Mouse (Mus musculus) intestine, postnatal 0 days (tissue): ENCODE data around the gene Ttll13. TPM values are rescaled to one million over a fixed set of nuclear protein-coding genes. Genes with fewer than 3 reads are reported as not detected.
A peak's percentile ranks its signal among the peaks of the same experiment; 100 is the strongest.

Experiments used
- ATAC-seq: fragments of 200-750 bp; cut with Nextera tagmentation; 2 replicates; pipeline ENCODE4 v1.8.0; 2017; ENCODE audit warnings: mild to moderate bottlenecking, moderate TSS enrichment, moderate library complexity
- H3K27ac ChIP-seq: fragments of 300-500 bp; sonication (generic); 2 replicates; pipeline ENCODE4 v1.5.1; 2014; ENCODE audit warnings: mild to moderate bottlenecking, low read depth, low read length, moderate library complexity
- H3K27me3 ChIP-seq: fragments of 300-500 bp; sonication (generic); replicated peaks from 2 replicates; pipeline ENCODE4 v1.6.1; 2014; ENCODE audit warnings: low read length, mixed read lengths; ENCODE audit not compliant: control insufficient read depth, insufficient read depth
- H3K36me3 ChIP-seq: fragments of 300-500 bp; sonication (generic); 2 replicates; pipeline ENCODE4 v1.6.1; 2014; ENCODE audit warnings: mild to moderate bottlenecking, moderate library complexity; ENCODE audit not compliant: control insufficient read depth, insufficient read depth
- H3K4me1 ChIP-seq: fragments of 300-500 bp; sonication (generic); replicated peaks from 2 replicates; pipeline ENCODE4 v1.6.1; 2014; ENCODE audit warnings: antibody characterized with exemption, low read length, mixed read lengths; ENCODE audit not compliant: control insufficient read depth, insufficient read depth
- H3K4me2 ChIP-seq: fragments of 300-500 bp; sonication (generic); replicated peaks from 2 replicates; pipeline ENCODE4 v1.6.1; 2014; ENCODE audit warnings: low read depth, mild to moderate bottlenecking, moderate library complexity
- H3K4me3 ChIP-seq: fragments of 300-500 bp; sonication (generic); 2 replicates; pipeline ENCODE4 v1.5.1; 2014; ENCODE audit warnings: low read depth, low read length
- H3K9ac ChIP-seq: fragments of 300-500 bp; sonication (generic); 2 replicates; pipeline ENCODE4 v1.6.1; 2014; ENCODE audit warnings: mild to moderate bottlenecking, low read depth, low read length
- H3K9me3 ChIP-seq: fragments of 300-500 bp; sonication (generic); 2 replicates; pipeline ENCODE4 v1.6.1; 2016; ENCODE audit warnings: mixed run types; ENCODE audit not compliant: control insufficient read depth
- CTCF ChIP-seq: sonication (generic); IDR thresholded peaks from 2 replicates; pipeline ENCODE4 v1.5.1; 2016; ENCODE audit warnings: low read depth, mild to moderate bottlenecking, control low read depth, antibody characterized with exemption, moderate library complexity
- WGBS: fragments of 180-500 bp; shearing (Covaris S2); extraction: QIAGEN DNeasy Blood & Tissue Kit; methylation state at CpG from one replicate; pipeline ENCODE4 v1.1.7; 2014; 5-methylcytosine and 5-hydroxymethylcytosine counted together
- polyA plus RNA-seq: library from polyadenylated mRNA; unstranded; fragments of >200 nt; fragmentation: Nextera tagmentation; extraction: Ambion mirVana; gene quantifications from 2 replicates; pipeline ENCODE4 v1.2.1, GENCODE M21; 2015

The Ttll13 gene
- polyA plus RNA-seq, 1 experiment from 2014 or later, result 0.77 TPM

DNA sequence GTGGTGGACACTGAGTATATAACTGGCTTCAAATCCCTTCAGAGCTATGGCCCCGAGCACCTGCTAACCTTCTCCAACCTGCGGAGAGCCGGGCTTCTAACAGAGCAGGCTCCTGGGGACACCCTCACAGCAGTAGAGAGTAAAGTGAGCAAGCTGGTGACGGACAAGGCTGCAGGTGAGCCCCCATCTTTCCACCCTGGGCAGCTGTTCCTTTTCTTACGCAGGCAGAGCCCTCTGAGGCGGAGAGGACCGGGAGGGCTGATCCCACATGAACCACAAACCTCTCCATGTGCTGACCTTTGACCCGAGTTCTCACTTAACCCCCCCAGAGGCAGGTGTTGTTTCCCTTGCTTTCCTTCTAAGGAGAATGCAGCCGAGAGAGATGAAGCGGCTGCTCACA, 41.6 kb downstream of the Ttll13 start:
- Histone ChIP-seq H3K27me3 (no peaks in the 10 kb centered on the region), H3K4me1 (no peaks in the 10 kb centered on the region), H3K36me3 (peaks cover 51% of the 10 kb centered on the region), H3K9ac (no peak overlapping the region), H3K27ac (no peak overlapping the region), H3K4me3 (no peak overlapping the region), H3K9me3 (no peaks in the 10 kb centered on the region), H3K4me2 (no peak overlapping the region)
- TF ChIP-seq CTCF, result no peak
- WGBS, result 76% methylated on average over 10 of the region's 10 CpGs
- ATAC-seq, result no peak

DNA sequence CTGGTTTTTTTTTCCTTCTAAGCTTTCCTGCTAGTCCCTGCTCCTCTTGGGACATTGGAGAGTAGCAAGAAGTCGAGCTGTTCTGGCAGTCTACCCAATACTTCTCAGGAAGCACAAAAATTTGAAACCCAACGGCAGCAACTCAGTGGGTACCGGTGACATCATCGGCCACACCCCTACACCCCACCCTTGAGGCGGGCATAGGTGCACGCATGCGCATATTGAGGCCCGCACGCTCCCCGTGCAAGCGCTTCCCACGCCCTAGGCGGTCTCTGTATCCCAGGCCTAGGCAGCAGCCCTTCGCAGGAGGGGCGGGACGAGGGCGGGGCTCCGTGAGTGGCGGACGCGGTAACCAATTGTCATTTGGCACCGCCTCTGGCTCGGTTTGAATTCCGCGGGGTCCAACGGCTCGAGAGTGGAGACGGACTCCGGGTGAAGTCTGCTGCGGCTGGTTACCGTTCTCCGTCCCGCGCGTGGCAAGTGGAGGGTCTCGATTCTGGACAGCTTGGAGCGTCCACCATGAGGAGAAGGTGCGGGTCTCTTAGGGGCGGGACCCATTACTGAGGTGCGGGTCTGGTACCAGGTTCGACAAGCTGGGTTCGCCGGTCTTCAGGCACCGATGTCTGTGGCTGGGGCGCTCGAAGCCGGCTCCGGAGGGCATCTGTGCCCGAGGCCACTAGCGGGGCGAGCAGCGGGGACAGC, 48.0 kb downstream of the Ttll13 start, which contains the start of gene Prc1:
TSS of gene Prc1 (plus strand) at position 389 of the 702 bp plus-strand sequence.
- Histone ChIP-seq H3K9me3 (no peaks in the 10 kb centered on the region), H3K4me1 (no peaks in the 10 kb centered on the region), H3K27ac (peak within 1 kb of the TSS; percentile 64), H3K4me3 (peak within 1 kb of the TSS; percentile 75), H3K9ac (peak within 1 kb of the TSS; percentile 66), H3K36me3 (peaks cover 8% of the 10 kb centered on the region), H3K27me3 (no peaks in the 10 kb centered on the region), H3K4me2 (peak within 1 kb of the TSS; percentile 88)
- no peak for TF ChIP-seq CTCF
- under 1% methylated on average over 52 of the region's 52 CpGs for WGBS
- ATAC-seq, result peak; percentile 99

DNA sequence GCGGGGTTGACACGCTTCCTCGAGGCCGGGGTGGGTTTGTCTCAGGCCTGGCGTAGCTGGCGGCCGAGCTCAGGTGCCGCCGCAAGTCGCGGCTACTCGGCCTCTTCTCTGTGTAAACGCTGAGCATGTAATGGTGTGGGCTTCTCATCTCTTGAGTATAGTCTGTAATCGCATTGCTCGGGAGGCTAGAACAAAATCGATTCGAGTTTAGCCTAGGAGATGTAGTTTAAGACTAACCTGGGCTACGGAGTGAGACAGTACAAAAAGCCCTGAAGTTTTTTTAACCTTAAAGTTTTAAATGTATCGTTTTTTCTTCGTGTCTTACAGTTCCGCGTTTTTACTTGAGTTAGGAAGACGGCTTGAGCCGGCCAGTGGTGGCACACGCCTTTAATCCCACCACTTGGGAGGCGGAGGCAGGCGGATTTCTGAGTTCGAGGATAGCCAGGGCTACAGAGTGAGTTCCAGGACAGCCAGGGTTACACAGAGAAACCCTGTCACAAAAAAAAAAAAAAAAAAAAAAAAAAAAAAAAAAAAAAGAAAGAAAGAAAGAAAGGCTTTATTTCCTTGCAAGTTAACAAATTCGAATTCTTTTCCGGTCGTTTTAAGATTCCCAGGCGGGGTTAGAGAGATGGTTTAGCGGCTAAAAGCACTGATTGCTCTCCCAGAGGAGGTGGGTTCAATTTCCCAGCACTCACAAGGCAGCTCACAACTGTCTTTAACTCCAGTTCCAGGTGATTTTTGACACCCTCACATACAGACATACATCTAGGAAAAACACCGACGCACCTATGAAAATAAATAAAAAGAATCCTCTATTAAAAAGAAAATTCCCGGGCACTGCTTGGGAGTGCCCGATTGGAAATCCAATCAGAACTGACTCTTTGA, 48.8 kb downstream of the Ttll13 start:
- Histone ChIP-seq H3K27ac (peak overlapping the region; percentile 64), H3K27me3 (no peaks in the 10 kb centered on the region), H3K4me1 (no peaks in the 10 kb centered on the region), H3K9me3 (no peaks in the 10 kb centered on the region), H3K36me3 (peaks cover 6% of the 10 kb centered on the region), H3K4me2 (peak overlapping the region; percentile 88), H3K9ac (peak overlapping the region; percentile 66), H3K4me3 (peak overlapping the region; percentile 75)
- WGBS, result 7% methylated on average over 37 of the region's 37 CpGs
- peak; percentile 56 for ATAC-seq
- no peak for TF ChIP-seq CTCF

- no peak for TF ChIP-seq CTCF
- Histone ChIP-seq H3K4me2 (no peak overlapping the region; the same call in 1 of the 2 replicates), H3K9ac (no peak overlapping the region), H3K9me3 (no peaks in the 10 kb centered on the region), H3K27me3 (no peaks in the 10 kb centered on the region), H3K36me3 (0 out of 2 replicates have a peak, but pooled peaks cover 8% of the 10 kb centered on the region), H3K27ac (no peak overlapping the region), H3K4me1 (no peaks in the 10 kb centered on the region), H3K4me3 (no peak overlapping the region)
- 74% methylated on average over 6 of the region's 6 CpGs for WGBS
- ATAC-seq, result no peak
Observed at GRCm38 (mm10) chr7:80296462-80296861, 50.3 kb downstream of the Ttll13 start.

DNA sequence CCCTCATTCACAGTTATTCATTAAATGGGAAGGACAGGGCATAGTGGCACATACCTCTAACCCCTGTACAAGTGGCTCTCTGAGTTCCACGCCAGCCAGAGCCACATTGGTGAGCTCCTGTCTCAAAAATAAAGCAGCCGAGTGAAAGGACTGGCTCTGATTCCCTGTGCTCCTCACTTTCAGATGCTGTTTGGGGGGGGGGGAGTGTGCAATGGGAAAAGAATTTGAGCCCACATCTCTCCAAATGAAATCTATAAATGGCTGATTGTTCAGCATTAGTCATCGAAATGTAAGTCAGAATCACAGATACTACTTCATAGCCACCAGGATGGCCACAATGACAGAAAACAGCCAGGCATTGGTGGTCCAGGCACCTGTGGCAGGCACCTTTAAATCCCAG, 50.9 kb downstream of the Ttll13 start:
- H3K4me3 ChIP-seq, result no peak overlapping the region
- TF ChIP-seq CTCF, result no peak
- no peaks in the 10 kb centered on the region for H3K27me3 ChIP-seq
- H3K4me2 ChIP-seq, result no peak overlapping the region
- no peak overlapping the region for H3K27ac ChIP-seq
- peaks cover 13% of the 10 kb centered on the region; the same call in 1 of the 2 replicates for H3K36me3 ChIP-seq
- no peak for ATAC-seq
- H3K4me1 ChIP-seq, result no peaks in the 10 kb centered on the region
- no peaks in the 10 kb centered on the region for H3K9me3 ChIP-seq
- 79% methylated on average over 3 of the region's 3 CpGs for WGBS
- H3K9ac ChIP-seq, result no peak overlapping the region

- 90% methylated on average over 4 of the region's 4 CpGs for WGBS
Observed at GRCm38 (mm10) chr7:80298754-80299153, 52.6 kb downstream of the Ttll13 start.

More at GRCm38 (mm10) chr7:80298754-80299153, 52.6 kb downstream of the Ttll13 start:
- H3K4me1 ChIP-seq, result no peaks in the 10 kb centered on the region
- peaks cover 23% of the 10 kb centered on the region for H3K36me3 ChIP-seq
- H3K9me3 ChIP-seq, result no peaks in the 10 kb centered on the region
- ATAC-seq, result no peak
- no peak overlapping the region for H3K4me2 ChIP-seq
- H3K4me3 ChIP-seq, result no peak overlapping the region
- H3K27ac ChIP-seq, result no peak overlapping the region
- no peak for TF ChIP-seq CTCF
- H3K9ac ChIP-seq, result no peak overlapping the region
- H3K27me3 ChIP-seq, result no peaks in the 10 kb centered on the region
